In genomic region chr8:10924526-10925199, GRCm38 (mm10) we compare ENCODE assay signal across 8 mouse cellular contexts.
DNase-seq lines count a peak whose midpoint lies in the region; ATAC-seq and TF ChIP-seq lines count a peak whose summit lies in the region.

No protein-coding gene starts in this region.

- no peak overlapping the region for H3K27ac ChIP-seq in forebrain, embryonic 14.5 days (ENCODE audit: low read depth, low read length)
- peak overlapping the region; percentile 85 for H3K27ac ChIP-seq in hindbrain, embryonic 12.5 days
- H3K27ac ChIP-seq in limb, embryonic 12.5 days: peak overlapping the region; percentile 98
- H3K27ac ChIP-seq in midbrain, embryonic 12.5 days (replicated peaks): peak overlapping the region; percentile 87
- H3K27ac ChIP-seq in stomach, postnatal 0 days (replicated peaks): peak overlapping the region; percentile 35

- peak; percentile 58 for ATAC-seq in forebrain, embryonic 14.5 days
- peak; percentile 29; the same call in 1 of the 2 replicates for ATAC-seq in hindbrain, embryonic 12.5 days (ENCODE audit: low FRiP score)
- ATAC-seq in limb, embryonic 12.5 days (ENCODE audit: insufficient number of reproducible peaks, insufficient read depth, low FRiP score, low TSS enrichment, low read depth): peak; percentile 56
- peak; percentile 14; the same call in 1 of the 2 replicates for ATAC-seq in midbrain, embryonic 12.5 days (ENCODE audit: low FRiP score, low read depth)
- peak; percentile 13; the same call in 1 of the 2 replicates for ATAC-seq in stomach, postnatal 0 days (ENCODE audit: low FRiP score, low TSS enrichment)

- H3K36me3 ChIP-seq in forebrain, embryonic 14.5 days (ENCODE audit: control insufficient read depth, insufficient read depth, low read length): no peaks in the 10 kb centered on the region
- no peaks in the 10 kb centered on the region for H3K36me3 ChIP-seq in hindbrain, embryonic 12.5 days
- no peaks in the 10 kb centered on the region for H3K36me3 ChIP-seq in limb, embryonic 12.5 days
- no peaks in the 10 kb centered on the region for H3K36me3 ChIP-seq in midbrain, embryonic 12.5 days
- H3K36me3 ChIP-seq in stomach, postnatal 0 days (ENCODE audit: control insufficient read depth, insufficient read depth, low read length): no peaks in the 10 kb centered on the region

- peak overlapping the region; percentile 34 for H3K4me2 ChIP-seq in forebrain, embryonic 14.5 days (ENCODE audit: low read length)
- peak overlapping the region; percentile 39 for H3K4me2 ChIP-seq in hindbrain, embryonic 12.5 days (replicated peaks)
- peak overlapping the region; percentile 47 for H3K4me2 ChIP-seq in limb, embryonic 12.5 days
- H3K4me2 ChIP-seq in midbrain, embryonic 12.5 days (replicated peaks): peak overlapping the region; percentile 42
- H3K4me2 ChIP-seq in stomach, postnatal 0 days (replicated peaks; ENCODE audit: low read depth): peak overlapping the region; percentile 31; the same call in 1 of the 2 replicates

- H3K4me1 ChIP-seq in forebrain, embryonic 14.5 days (ENCODE audit: control insufficient read depth, insufficient read depth, low read length): peaks cover 66% of the 10 kb centered on the region
- H3K4me1 ChIP-seq in hindbrain, embryonic 12.5 days: peaks cover 68% of the 10 kb centered on the region
- H3K4me1 ChIP-seq in limb, embryonic 12.5 days (replicated peaks): peaks cover 81% of the 10 kb centered on the region
- H3K4me1 ChIP-seq in midbrain, embryonic 12.5 days: peaks cover 85% of the 10 kb centered on the region
- peaks cover 7% of the 10 kb centered on the region for H3K4me1 ChIP-seq in stomach, postnatal 0 days (replicated peaks; ENCODE audit: control insufficient read depth, insufficient read depth)

- WGBS in forebrain, embryonic 14.5 days: under 1% methylated on average over 20 of the region's 20 CpGs
- WGBS in hindbrain, embryonic 12.5 days: under 1% methylated on average over 20 of the region's 20 CpGs
- under 1% methylated on average over 20 of the region's 20 CpGs for WGBS in limb, embryonic 12.5 days
- WGBS in midbrain, embryonic 12.5 days: 1% methylated on average over 20 of the region's 20 CpGs
- 13% methylated on average over 20 of the region's 20 CpGs for WGBS in stomach, postnatal 0 days

- peak; percentile 43 for DNase-seq in layer of hippocampus, adult 11-12 months (ENCODE audit: low spot score)
- no peak for DNase-seq in layer of hippocampus, adult 9-10 months (ENCODE audit: low spot score)
- peak; percentile 69 for DNase-seq in adrenal gland, adult 2 months
- DNase-seq in forebrain, embryonic 14.5 days (ENCODE audit: low spot score): peak; percentile 88
- DNase-seq in stomach, postnatal 0 days (ENCODE audit: low spot score): peak; percentile 51

- H3K27me3 ChIP-seq in forebrain, embryonic 14.5 days (replicated peaks; ENCODE audit: control insufficient read depth, insufficient read depth, low read length): no peaks in the 10 kb centered on the region
- H3K27me3 ChIP-seq in hindbrain, embryonic 12.5 days: peaks cover 5% of the 10 kb centered on the region; the same call in 1 of the 2 replicates
- H3K27me3 ChIP-seq in limb, embryonic 12.5 days: no peaks in the 10 kb centered on the region; the same call in 1 of the 2 replicates
- H3K27me3 ChIP-seq in midbrain, embryonic 12.5 days: peaks cover 58% of the 10 kb centered on the region
- H3K27me3 ChIP-seq in stomach, postnatal 0 days (ENCODE audit: control insufficient read depth, insufficient read depth, low read length): no peaks in the 10 kb centered on the region

- no peaks in the 10 kb centered on the region for H3K9me3 ChIP-seq in forebrain, embryonic 14.5 days (replicated peaks; ENCODE audit: control insufficient read depth, low read length)
- no peaks in the 10 kb centered on the region for H3K9me3 ChIP-seq in hindbrain, embryonic 12.5 days (replicated peaks)
- no peaks in the 10 kb centered on the region for H3K9me3 ChIP-seq in limb, embryonic 12.5 days
- H3K9me3 ChIP-seq in midbrain, embryonic 12.5 days: no peaks in the 10 kb centered on the region
- H3K9me3 ChIP-seq in stomach, postnatal 0 days (ENCODE audit: control insufficient read depth, low read length): no peaks in the 10 kb centered on the region

- no peak for TF ChIP-seq CTCF in stomach, postnatal 0 days (IDR thresholded peaks at IDR 0.05; ENCODE audit: low read depth)

- TF ChIP-seq EP300 in stomach, postnatal 0 days (optimal IDR thresholded peaks at IDR 0.05): no peak

- H3K4me3 ChIP-seq in forebrain, embryonic 14.5 days (ENCODE audit: low read depth, low read length): no peak overlapping the region
- no peak overlapping the region for H3K4me3 ChIP-seq in hindbrain, embryonic 12.5 days
- no peak overlapping the region for H3K4me3 ChIP-seq in limb, embryonic 12.5 days (replicated peaks)
- H3K4me3 ChIP-seq in midbrain, embryonic 12.5 days: no peak overlapping the region
- no peak overlapping the region for H3K4me3 ChIP-seq in stomach, postnatal 0 days (ENCODE audit: low read depth, low read length)

- H3K9ac ChIP-seq in forebrain, embryonic 14.5 days (ENCODE audit: low read length): no peak overlapping the region
- no peak overlapping the region for H3K9ac ChIP-seq in hindbrain, embryonic 12.5 days
- H3K9ac ChIP-seq in limb, embryonic 12.5 days (replicated peaks): no peak overlapping the region
- H3K9ac ChIP-seq in midbrain, embryonic 12.5 days (replicated peaks): no peak overlapping the region; the same call in 1 of the 2 replicates
- H3K9ac ChIP-seq in stomach, postnatal 0 days (ENCODE audit: low read length): peak overlapping the region; percentile 23; the same call in 1 of the 2 replicates
